Mouse (Mus musculus) cortical plate, adult 2 months (tissue): ENCODE data around the gene Gipc1. TPM values are rescaled to one million over a fixed set of nuclear protein-coding genes. Genes with fewer than 3 reads are reported as not detected.
A peak's percentile ranks its signal among the peaks of the same experiment; 100 is the strongest.

Source experiments
- H3K27ac ChIP-seq: fragments of 200-500 bp; 2 replicates; pipeline ENCODE4 v1.5.1; 2012; ENCODE audit warnings: low read length, control low read depth, inconsistent platforms; ENCODE audit not compliant: insufficient read depth
- H3K4me1 ChIP-seq: fragments of 200-500 bp; 2 replicates; pipeline ENCODE4 v1.6.1; 2011; ENCODE audit warnings: low read length; ENCODE audit not compliant: control insufficient read depth, insufficient read depth
- H3K4me3 ChIP-seq: fragments of 200-500 bp; 2 replicates; pipeline ENCODE4 v1.5.1; 2011; ENCODE audit warnings: mild to moderate bottlenecking, low read length, control low read depth; ENCODE audit not compliant: insufficient read depth
- CTCF ChIP-seq: fragments of 200-500 bp; IDR thresholded peaks from 2 replicates; pipeline ENCODE4 v1.5.1; 2011; ENCODE audit warnings: mild to moderate bottlenecking, control low read depth, low read length; ENCODE audit not compliant: insufficient read depth; ENCODE audit errors: extremely low read depth
- POLR2A ChIP-seq: fragments of 200-500 bp; IDR thresholded peaks from 2 replicates; pipeline ENCODE4 v1.6.1; 2011; ENCODE audit warnings: mild to moderate bottlenecking, low read length, control low read depth; ENCODE audit not compliant: insufficient read depth; ENCODE audit errors: extremely low read depth
- polyA plus RNA-seq: library from polyadenylated mRNA; depleted of rRNA; stranded (reverse); fragments of >200 nt; gene quantifications from 2 replicates; pipeline ENCODE4 v1.2.3, GENCODE M21; 2012

The Gipc1 gene
- polyA plus RNA-seq, 1 experiment: 93.6 TPM

GRCm38 (mm10) chr8:83647511-83647910, 5.0 kb upstream of the Gipc1 start:
- Histone ChIP-seq H3K27ac (no peak overlapping the region), H3K4me3 (no peak overlapping the region), H3K4me1 (peaks cover 2% of the 10 kb centered on the region; the same call in 1 of the 2 replicates)
- TF ChIP-seq CTCF (no peak), POLR2A (no peak)

GRCm38 (mm10) chr8:83648031-83648430, 4.4 kb upstream of the Gipc1 start:
- Histone ChIP-seq H3K4me3 (no peak overlapping the region), H3K4me1 (peaks cover 2% of the 10 kb centered on the region; the same call in 1 of the 2 replicates), H3K27ac (no peak overlapping the region)
- no peak for TF ChIP-seq CTCF
- no peak for TF ChIP-seq POLR2A

DNA sequence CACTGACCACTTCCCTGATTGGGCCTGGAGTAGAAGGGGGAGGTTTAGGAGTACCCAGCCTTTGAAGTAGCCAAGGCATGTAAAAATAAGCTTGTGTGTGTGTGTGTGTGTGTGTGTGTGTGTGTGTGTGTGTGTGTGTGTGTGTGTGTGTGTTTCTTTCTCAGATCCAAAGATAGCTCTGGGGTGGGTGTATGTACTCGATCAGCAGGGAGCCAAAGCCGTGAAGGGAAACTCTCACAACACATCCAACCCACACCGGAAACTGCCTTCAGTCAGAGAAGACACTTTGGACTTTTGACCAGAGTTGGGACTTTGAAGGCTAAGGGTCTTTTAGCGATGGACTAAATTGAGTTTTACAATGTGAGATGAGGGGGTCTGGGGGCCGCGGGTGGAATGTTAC, 2.8 kb upstream of the Gipc1 start:
- H3K4me1 ChIP-seq: peaks cover 2% of the 10 kb centered on the region; the same call in 1 of the 2 replicates
- H3K27ac ChIP-seq: no peak overlapping the region
- TF ChIP-seq POLR2A (no peak), CTCF (no peak)
- no peak overlapping the region for H3K4me3 ChIP-seq

DNA sequence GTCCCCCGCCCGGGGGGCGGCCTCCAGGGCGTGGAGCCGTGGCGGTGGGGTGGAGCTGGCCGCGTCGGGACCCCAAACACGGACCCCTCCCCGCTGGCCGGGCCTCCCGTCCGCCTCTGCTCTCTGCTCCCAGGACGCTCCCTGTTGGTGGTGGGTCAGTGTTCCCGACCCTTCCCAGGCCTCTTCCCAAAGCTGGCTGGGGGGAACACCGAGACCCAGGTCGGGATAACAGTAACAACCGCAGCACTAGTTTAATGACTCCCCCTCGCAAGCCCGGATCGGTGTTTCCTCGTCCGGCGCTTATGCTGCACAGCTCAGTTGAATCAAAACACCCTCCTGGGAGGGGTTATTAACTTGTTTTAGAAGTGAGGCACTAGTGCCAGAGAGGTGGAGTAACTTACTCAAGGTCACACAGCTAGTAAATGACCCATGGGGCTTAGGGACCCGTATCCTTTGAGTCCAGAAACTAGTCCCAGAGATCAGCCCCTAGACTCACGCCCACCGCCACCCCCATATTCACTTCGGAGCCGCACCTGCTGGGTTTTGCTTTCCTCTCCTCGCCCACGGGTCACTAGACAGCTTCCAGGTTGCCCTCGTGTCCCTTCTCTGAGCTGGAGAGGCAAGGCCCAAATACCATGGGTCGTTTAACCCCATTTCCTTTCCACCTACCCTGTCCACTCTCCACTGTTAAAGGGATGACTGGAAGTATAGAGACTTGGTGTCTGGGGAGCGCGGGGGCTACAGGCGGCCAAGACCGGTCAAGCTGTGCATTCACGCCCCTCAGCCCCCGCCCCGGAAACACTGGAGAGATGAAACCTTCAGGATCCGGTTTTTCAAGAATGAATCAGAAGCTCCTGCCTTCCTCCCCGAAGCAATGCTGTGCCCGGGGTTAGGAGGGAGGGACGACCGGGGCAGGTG, 526 bp downstream of the Gipc1 start:
- peak overlapping the region; percentile 78 for H3K4me3 ChIP-seq
- 0 out of 2 replicates have a peak overlapping the region, but pooled peaks have one; percentile 32 for H3K27ac ChIP-seq
- TF ChIP-seq CTCF: no peak
- peaks cover 2% of the 10 kb centered on the region; the same call in 1 of the 2 replicates for H3K4me1 ChIP-seq

GRCm38 (mm10) chr8:83653662-83654017, 1.2 kb downstream of the Gipc1 start:
- no peak for TF ChIP-seq CTCF
- no peak for TF ChIP-seq POLR2A
- no peak overlapping the region for H3K27ac ChIP-seq
- H3K4me1 ChIP-seq: peaks cover 2% of the 10 kb centered on the region; the same call in 1 of the 2 replicates
- H3K4me3 ChIP-seq: peak overlapping the region; percentile 78

DNA sequence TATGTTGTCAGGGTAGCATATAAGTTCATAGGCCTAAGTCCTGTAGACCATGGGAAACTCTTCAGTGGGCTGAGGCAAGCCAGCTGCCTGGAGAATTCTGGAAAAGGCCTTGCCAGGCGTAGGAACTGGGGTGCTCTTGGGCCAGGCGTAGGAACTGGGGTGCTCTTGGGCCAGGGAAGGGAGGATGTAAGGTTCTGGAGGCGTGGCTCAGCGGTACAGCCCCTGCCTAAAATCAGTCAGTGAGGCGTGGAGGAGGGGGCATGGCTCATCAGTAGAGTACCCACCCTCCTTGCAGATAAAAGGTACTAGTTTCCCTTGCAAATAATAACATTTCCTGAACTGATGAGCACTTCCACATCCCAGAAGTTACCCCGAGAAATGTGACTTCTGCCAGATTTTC, 2.2 kb downstream of the Gipc1 start:
- TF ChIP-seq CTCF (no peak), POLR2A (no peak)
- Histone ChIP-seq H3K27ac (no peak overlapping the region), H3K4me3 (no peak overlapping the region), H3K4me1 (peaks cover 2% of the 10 kb centered on the region; the same call in 1 of the 2 replicates)

DNA sequence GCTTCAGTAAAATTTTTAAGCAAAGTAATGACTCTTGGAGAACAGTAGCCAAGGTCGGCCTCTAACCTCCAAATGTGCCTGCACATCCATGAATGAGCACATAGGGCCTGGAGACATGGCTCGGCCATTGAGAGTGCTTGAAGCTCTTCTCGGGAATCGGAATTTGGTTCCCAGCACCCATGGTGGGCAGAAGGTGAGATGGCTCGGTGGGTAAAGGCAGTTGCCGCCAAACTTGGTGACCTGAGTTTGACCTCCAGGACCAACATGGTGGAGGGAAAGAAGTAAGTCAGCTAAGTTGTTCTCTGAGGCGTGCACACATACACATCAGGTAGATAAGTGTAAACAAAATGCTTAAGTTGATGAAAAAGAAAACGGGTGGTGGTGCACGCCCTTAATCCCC, 3.6 kb downstream of the Gipc1 start:
- Histone ChIP-seq H3K4me1 (peaks cover 8% of the 10 kb centered on the region; the same call in 1 of the 2 replicates), H3K27ac (no peak overlapping the region), H3K4me3 (no peak overlapping the region)
- TF ChIP-seq CTCF (no peak), POLR2A (no peak)

DNA sequence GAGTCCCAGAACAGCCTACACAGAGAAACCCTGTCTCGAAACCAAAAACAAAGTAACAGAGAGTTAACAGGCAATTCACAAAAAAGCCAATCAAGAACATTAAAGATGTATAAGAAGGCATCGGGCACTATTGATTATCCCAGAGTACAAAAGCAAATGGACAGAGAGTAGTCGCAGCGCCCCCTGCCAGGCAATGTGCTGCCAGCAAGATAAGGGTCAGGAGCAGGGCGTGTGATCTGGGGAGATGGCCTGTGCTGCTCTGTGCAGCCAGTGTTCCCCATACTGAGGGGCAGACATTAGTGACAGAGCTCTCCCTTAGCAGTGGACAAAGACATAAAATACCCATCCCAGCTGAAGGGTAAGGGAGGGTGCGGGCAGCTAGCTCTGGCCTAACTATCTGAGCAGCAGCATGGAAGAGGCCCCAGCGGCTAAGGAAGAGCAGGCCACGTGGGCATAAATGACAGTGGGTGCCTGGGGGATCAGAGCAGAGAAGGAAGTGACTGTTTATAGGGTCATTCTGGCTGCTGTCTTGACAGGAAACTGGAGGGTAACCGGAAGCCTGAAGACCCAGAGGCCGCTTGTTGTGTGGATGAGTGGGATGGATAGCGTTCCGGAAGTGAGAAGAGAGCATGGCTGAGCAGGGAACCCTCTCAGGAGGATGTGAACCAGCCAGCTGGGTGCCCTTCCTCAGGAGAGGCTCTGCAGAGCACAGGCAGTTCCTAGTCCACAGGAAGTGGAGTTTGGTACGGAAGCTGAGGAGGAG, 4.2 kb downstream of the Gipc1 start:
- Histone ChIP-seq H3K4me3 (no peak overlapping the region), H3K4me1 (peaks cover 9% of the 10 kb centered on the region; the same call in 1 of the 2 replicates), H3K27ac (no peak overlapping the region)
- TF ChIP-seq CTCF (0 out of 2 replicates have a peak, but pooled peaks have one; percentile 2), POLR2A (no peak)

DNA sequence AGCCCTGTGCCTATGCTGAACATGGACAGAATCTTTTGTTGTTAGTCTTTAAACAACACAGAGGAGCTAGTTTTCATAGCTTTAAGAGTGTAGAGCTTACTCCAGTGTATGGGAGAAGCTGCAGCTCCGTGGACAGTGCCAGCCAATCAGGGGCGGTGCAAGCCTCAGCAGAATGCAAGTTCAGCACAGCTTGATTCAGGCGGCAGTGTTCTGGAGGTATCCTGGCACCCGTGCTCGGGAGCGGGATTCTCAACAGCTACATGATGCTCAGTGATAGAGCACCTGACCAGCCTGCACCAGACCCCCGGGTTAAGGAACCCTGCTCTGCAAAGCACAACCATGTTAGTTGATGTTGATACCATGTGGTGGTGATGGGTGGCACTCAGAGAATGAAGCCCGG, 8.1 kb downstream of the Gipc1 start:
- no peak overlapping the region for H3K4me3 ChIP-seq
- no peak overlapping the region for H3K27ac ChIP-seq
- peaks cover 8% of the 10 kb centered on the region; the same call in 1 of the 2 replicates for H3K4me1 ChIP-seq
- TF ChIP-seq CTCF: no peak
- no peak for TF ChIP-seq POLR2A
